Mouse (Mus musculus) hindbrain, embryonic 11.5 days (tissue): ENCODE data around the gene Chka. TPM values are rescaled to one million over a fixed set of nuclear protein-coding genes. Genes with fewer than 3 reads are reported as not detected.
A peak's percentile ranks its signal among the peaks of the same experiment; 100 is the strongest.

Source experiments
- ATAC-seq: fragments of 200-750 bp; cut with Nextera tagmentation; 2 replicates; pipeline ENCODE4 v1.8.0; 2017; ENCODE audit warnings: mild to moderate bottlenecking, moderate TSS enrichment, moderate library complexity; ENCODE audit not compliant: low FRiP score
- DNase-seq: peaks from one replicate; pipeline ENCODE4 v3.0.0-alpha.2; 2015; ENCODE audit warnings: low spot score
- H3K27ac ChIP-seq: fragments of 300-500 bp; sonication (generic); 2 replicates; pipeline ENCODE4 v1.5.1; 2014; ENCODE audit warnings: mild to moderate bottlenecking, low read depth, low read length
- H3K27me3 ChIP-seq: fragments of 300-500 bp; sonication (generic); 2 replicates; pipeline ENCODE4 v1.6.1; 2014; ENCODE audit warnings: mild to moderate bottlenecking, low read length, moderate library complexity, mixed read lengths; ENCODE audit not compliant: control insufficient read depth, insufficient read depth
- H3K36me3 ChIP-seq: fragments of 300-500 bp; sonication (generic); 2 replicates; pipeline ENCODE4 v1.6.1; 2014; ENCODE audit warnings: mild to moderate bottlenecking, low read length, moderate library complexity, mixed read lengths; ENCODE audit not compliant: control insufficient read depth, insufficient read depth
- H3K4me1 ChIP-seq: fragments of 300-500 bp; sonication (generic); replicated peaks from 2 replicates; pipeline ENCODE4 v1.6.1; 2014; ENCODE audit warnings: low read length, mixed read lengths; ENCODE audit not compliant: control insufficient read depth, insufficient read depth
- H3K4me2 ChIP-seq: fragments of 300-500 bp; sonication (generic); replicated peaks from 2 replicates; pipeline ENCODE4 v1.6.1; 2014; ENCODE audit warnings: mild to moderate bottlenecking, low read depth, low read length
- H3K4me3 ChIP-seq: fragments of 300-500 bp; sonication (generic); 2 replicates; pipeline ENCODE4 v1.5.1; 2014; ENCODE audit warnings: low read depth, low read length
- H3K9ac ChIP-seq: fragments of 300-500 bp; sonication (generic); 2 replicates; pipeline ENCODE4 v1.6.1; 2014; ENCODE audit warnings: low read depth, low read length
- H3K9me3 ChIP-seq: fragments of 300-500 bp; sonication (generic); 2 replicates; pipeline ENCODE4 v1.6.1; 2016; ENCODE audit warnings: low read length; ENCODE audit not compliant: control insufficient read depth
- WGBS: fragments of 180-500 bp; shearing (Covaris S2); extraction: QIAGEN DNeasy Blood & Tissue Kit; methylation state at CpG from one replicate; pipeline ENCODE4 v1.1.7; 2014; 5-methylcytosine and 5-hydroxymethylcytosine counted together
- polyA plus RNA-seq: library from polyadenylated mRNA; unstranded; fragments of >200 nt; fragmentation: Nextera tagmentation; extraction: Ambion mirVana; gene quantifications from 2 replicates; pipeline ENCODE4 v1.2.1, GENCODE M21; 2014

Chka gene
- polyA plus RNA-seq, 1 experiment from 2014 or later, result 63.7 TPM

- WGBS, result 93% methylated on average over 7 of the region's 7 CpGs
- no peak for ATAC-seq
Measured at GRCm38 (mm10) chr19:3924868-3925267, 73.3 kb downstream of the Chka start.

GRCm38 (mm10) chr19:3925859-3926258, 74.3 kb downstream of the Chka start:
- Histone ChIP-seq H3K27me3 (no peaks in the 10 kb centered on the region), H3K9ac (no peak overlapping the region), H3K4me2 (no peak overlapping the region), H3K9me3 (no peaks in the 10 kb centered on the region), H3K4me1 (0 out of 2 replicates have a peak, but pooled peaks cover 3% of the 10 kb centered on the region), H3K36me3 (no peaks in the 10 kb centered on the region), H3K27ac (no peak overlapping the region), H3K4me3 (no peak overlapping the region)
- 86% methylated on average over 6 of the region's 6 CpGs for WGBS
- ATAC-seq (no peak), DNase-seq (no peak)

More at GRCm38 (mm10) chr19:3924868-3925267, 73.3 kb downstream of the Chka start:
- Histone ChIP-seq H3K4me1 (0 out of 2 replicates have a peak, but pooled peaks cover 3% of the 10 kb centered on the region), H3K9me3 (no peaks in the 10 kb centered on the region), H3K9ac (no peak overlapping the region), H3K4me3 (no peak overlapping the region), H3K36me3 (no peaks in the 10 kb centered on the region), H3K27ac (no peak overlapping the region), H3K4me2 (no peak overlapping the region), H3K27me3 (no peaks in the 10 kb centered on the region)
- DNase-seq, result no peak

GRCm38 (mm10) chr19:3926279-3926678, 74.7 kb downstream of the Chka start:
- no peaks in the 10 kb centered on the region for H3K9me3 ChIP-seq
- 78% methylated on average over 3 of the region's 3 CpGs for WGBS

GRCm38 (mm10) chr19:3926685-3927084, 75.1 kb downstream of the Chka start:
- no peaks in the 10 kb centered on the region for H3K36me3 ChIP-seq
- WGBS, result 69% methylated on average over 6 of the region's 6 CpGs
- H3K9ac ChIP-seq, result no peak overlapping the region
- DNase-seq (no peak), ATAC-seq (no peak)
- H3K4me3 ChIP-seq, result no peak overlapping the region
- 0 out of 2 replicates have a peak, but pooled peaks cover 3% of the 10 kb centered on the region for H3K4me1 ChIP-seq
- H3K4me2 ChIP-seq, result no peak overlapping the region
- H3K9me3 ChIP-seq, result no peaks in the 10 kb centered on the region
- H3K27me3 ChIP-seq, result no peaks in the 10 kb centered on the region
- no peak overlapping the region for H3K27ac ChIP-seq

More at GRCm38 (mm10) chr19:3926279-3926678, 74.7 kb downstream of the Chka start:
- Histone ChIP-seq H3K9ac (no peak overlapping the region), H3K27me3 (no peaks in the 10 kb centered on the region), H3K4me1 (0 out of 2 replicates have a peak, but pooled peaks cover 3% of the 10 kb centered on the region), H3K4me3 (no peak overlapping the region), H3K4me2 (no peak overlapping the region), H3K27ac (no peak overlapping the region), H3K36me3 (no peaks in the 10 kb centered on the region)
- ATAC-seq, result no peak
- DNase-seq, result no peak

- H3K4me1 ChIP-seq, result 0 out of 2 replicates have a peak, but pooled peaks cover 3% of the 10 kb centered on the region
- DNase-seq (no peak), ATAC-seq (no peak)
- H3K36me3 ChIP-seq, result no peaks in the 10 kb centered on the region
- WGBS, result 87% methylated on average over 4 of the region's 4 CpGs
- H3K4me2 ChIP-seq, result no peak overlapping the region
- H3K9ac ChIP-seq, result no peak overlapping the region
- no peaks in the 10 kb centered on the region for H3K27me3 ChIP-seq
- H3K4me3 ChIP-seq, result no peak overlapping the region
- H3K27ac ChIP-seq, result no peak overlapping the region
- no peaks in the 10 kb centered on the region for H3K9me3 ChIP-seq
Measured at GRCm38 (mm10) chr19:3927989-3928388, 76.4 kb downstream of the Chka start.

GRCm38 (mm10) chr19:3928779-3929178, 77.2 kb downstream of the Chka start:
- DNase-seq (no peak), ATAC-seq (no peak)
- WGBS, result 91% methylated on average over 4 of the region's 4 CpGs
- Histone ChIP-seq H3K4me1 (no peaks in the 10 kb centered on the region), H3K4me2 (no peak overlapping the region), H3K9me3 (no peaks in the 10 kb centered on the region), H3K27me3 (no peaks in the 10 kb centered on the region), H3K9ac (no peak overlapping the region), H3K36me3 (no peaks in the 10 kb centered on the region), H3K4me3 (no peak overlapping the region), H3K27ac (no peak overlapping the region)

GRCm38 (mm10) chr19:3929211-3929941, 77.8 kb downstream of the Chka start, which contains the start of gene Aldh3b1:
Gene Aldh3b1, minus strand, starts transcription at chr19:3929808.
- Histone ChIP-seq H3K36me3 (no peaks in the 10 kb centered on the region), H3K9me3 (no peaks in the 10 kb centered on the region), H3K4me3 (no peak within 1 kb of the TSS), H3K9ac (no peak within 1 kb of the TSS), H3K4me2 (no peak within 1 kb of the TSS), H3K27me3 (no peaks in the 10 kb centered on the region), H3K4me1 (no peaks in the 10 kb centered on the region), H3K27ac (0 out of 2 replicates have a peak within 1 kb of the TSS, but pooled peaks have one; percentile 10)
- ATAC-seq, result no peak
- no peak for DNase-seq
- whole genome bisulfite sequencing, result 63% methylated on average over 12 of the region's 12 CpGs

GRCm38 (mm10) chr19:3930262-3931057, 78.9 kb downstream of the Chka start:
- Histone ChIP-seq H3K27me3 (no peaks in the 10 kb centered on the region), H3K4me2 (no peak overlapping the region), H3K36me3 (no peaks in the 10 kb centered on the region), H3K4me1 (peaks cover 2% of the 10 kb centered on the region; the same call in 1 of the 2 replicates), H3K27ac (no peak overlapping the region), H3K4me3 (no peak overlapping the region), H3K9ac (no peak overlapping the region), H3K9me3 (no peaks in the 10 kb centered on the region)
- DNase-seq (no peak), ATAC-seq (no peak)
- 78% methylated on average over 21 of the region's 21 CpGs for WGBS
